Mouse (Mus musculus): ENCODE measurements around the gene Epsti1. TPM values are rescaled to one million over a fixed set of nuclear protein-coding genes. Genes with fewer than 3 reads are reported as not detected.

Epsti1 gene
- polyA plus RNA-seq, 1 experiment from 2014 or later, result 0.19 TPM

GRCm38 (mm10) chr14:77925414-77925813 is 21.4 kb downstream of the Epsti1 start:
- Histone ChIP-seq H3K4me1 (no peaks in the 10 kb centered on the region; the same call in 1 of the 2 replicates), H3K36me3 (no peaks in the 10 kb centered on the region), H3K9me3 (no peaks in the 10 kb centered on the region), H3K27ac (no peak overlapping the region), H3K4me2 (replicated peaks) (no peak overlapping the region), H3K4me3 (no peak overlapping the region), H3K9ac (no peak overlapping the region), H3K27me3 (no peaks in the 10 kb centered on the region)
- 82% methylated on average over 10 of the region's 10 CpGs for WGBS
- ATAC-seq (ENCODE audit: insufficient number of reproducible peaks, insufficient read depth, low FRiP score, low TSS enrichment), result no peak

- no peak for ATAC-seq (ENCODE audit: insufficient number of reproducible peaks, insufficient read depth, low FRiP score, low TSS enrichment)
- Histone ChIP-seq H3K9me3 (no peaks in the 10 kb centered on the region), H3K4me2 (replicated peaks) (no peak overlapping the region), H3K27ac (no peak overlapping the region), H3K4me1 (no peaks in the 10 kb centered on the region; the same call in 1 of the 2 replicates), H3K36me3 (no peaks in the 10 kb centered on the region), H3K27me3 (no peaks in the 10 kb centered on the region), H3K9ac (no peak overlapping the region), H3K4me3 (no peak overlapping the region)
- 36% methylated on average over 3 of the region's 3 CpGs for WGBS
These were observed 22.7 kb downstream of the Epsti1 start for GRCm38 (mm10) chr14:77926718-77927117.

GRCm38 (mm10) chr14:77928021-77928420 is 24.0 kb downstream of the Epsti1 start:
- Histone ChIP-seq H3K4me1 (peaks cover 6% of the 10 kb centered on the region; the same call in 1 of the 2 replicates), H3K4me3 (no peak overlapping the region), H3K36me3 (no peaks in the 10 kb centered on the region), H3K9me3 (no peaks in the 10 kb centered on the region), H3K27ac (no peak overlapping the region), H3K27me3 (no peaks in the 10 kb centered on the region), H3K4me2 (replicated peaks) (no peak overlapping the region), H3K9ac (no peak overlapping the region)
- 44% methylated on average over 6 of the region's 6 CpGs for WGBS
- no peak for ATAC-seq (ENCODE audit: insufficient number of reproducible peaks, insufficient read depth, low FRiP score, low TSS enrichment)

- H3K27ac ChIP-seq, result no peak overlapping the region
- peaks cover 6% of the 10 kb centered on the region; the same call in 1 of the 2 replicates for H3K4me1 ChIP-seq
- H3K4me2 ChIP-seq (replicated peaks), result no peak overlapping the region
- no peak for ATAC-seq (ENCODE audit: insufficient number of reproducible peaks, insufficient read depth, low FRiP score, low TSS enrichment)
- no peaks in the 10 kb centered on the region for H3K27me3 ChIP-seq
- no peak overlapping the region for H3K9ac ChIP-seq
- 78% methylated on average over 5 of the region's 5 CpGs for WGBS
- no peaks in the 10 kb centered on the region for H3K36me3 ChIP-seq
- no peak overlapping the region for H3K4me3 ChIP-seq
- H3K9me3 ChIP-seq, result no peaks in the 10 kb centered on the region
These were observed 24.6 kb downstream of the Epsti1 start for GRCm38 (mm10) chr14:77928653-77929052.

- no peaks in the 10 kb centered on the region for H3K9me3 ChIP-seq
- no peaks in the 10 kb centered on the region for H3K36me3 ChIP-seq
- H3K27me3 ChIP-seq, result no peaks in the 10 kb centered on the region
- no peak overlapping the region for H3K27ac ChIP-seq
- no peak overlapping the region for H3K4me3 ChIP-seq
- peaks cover 6% of the 10 kb centered on the region; the same call in 1 of the 2 replicates for H3K4me1 ChIP-seq
- no peak overlapping the region for H3K9ac ChIP-seq
- ATAC-seq (ENCODE audit: insufficient number of reproducible peaks, insufficient read depth, low FRiP score, low TSS enrichment), result no peak
- WGBS, result 60% methylated on average over 2 of the region's 2 CpGs
- H3K4me2 ChIP-seq (replicated peaks), result no peak overlapping the region
These were observed 25.2 kb downstream of the Epsti1 start for GRCm38 (mm10) chr14:77929139-77929678.

GRCm38 (mm10) chr14:77932150-77933047 is 28.4 kb downstream of the Epsti1 start:
- no peak overlapping the region for H3K27ac ChIP-seq
- 36% methylated on average over 12 of the region's 12 CpGs for WGBS
- ATAC-seq (ENCODE audit: insufficient number of reproducible peaks, insufficient read depth, low FRiP score, low TSS enrichment), result no peak

GRCm38 (mm10) chr14:77933243-77933642 is 29.2 kb downstream of the Epsti1 start:
- no peaks in the 10 kb centered on the region for H3K36me3 ChIP-seq
- no peak overlapping the region for H3K4me3 ChIP-seq
- H3K9me3 ChIP-seq, result no peaks in the 10 kb centered on the region
- peaks cover 6% of the 10 kb centered on the region; the same call in 1 of the 2 replicates for H3K4me1 ChIP-seq
- ATAC-seq (ENCODE audit: insufficient number of reproducible peaks, insufficient read depth, low FRiP score, low TSS enrichment), result no peak
- no peak overlapping the region for H3K4me2 ChIP-seq (replicated peaks)
- no peak overlapping the region for H3K9ac ChIP-seq
- H3K27ac ChIP-seq, result no peak overlapping the region
- no peaks in the 10 kb centered on the region for H3K27me3 ChIP-seq
- WGBS, result 82% methylated on average over 5 of the region's 5 CpGs

More at GRCm38 (mm10) chr14:77932150-77933047, 28.4 kb downstream of the Epsti1 start:
- H3K9me3 ChIP-seq, result no peaks in the 10 kb centered on the region
- H3K4me1 ChIP-seq, result peaks cover 6% of the 10 kb centered on the region; the same call in 1 of the 2 replicates
- H3K9ac ChIP-seq, result no peak overlapping the region
- H3K4me2 ChIP-seq (replicated peaks), result no peak overlapping the region
- no peak overlapping the region for H3K4me3 ChIP-seq
- H3K36me3 ChIP-seq, result no peaks in the 10 kb centered on the region
- no peaks in the 10 kb centered on the region for H3K27me3 ChIP-seq

GRCm38 (mm10) chr14:77934431-77934830 is 30.4 kb downstream of the Epsti1 start:
- no peak overlapping the region for H3K4me2 ChIP-seq (replicated peaks)
- H3K9ac ChIP-seq, result no peak overlapping the region
- no peaks in the 10 kb centered on the region for H3K36me3 ChIP-seq
- no peak overlapping the region for H3K27ac ChIP-seq
- peaks cover 6% of the 10 kb centered on the region; the same call in 1 of the 2 replicates for H3K4me1 ChIP-seq
- no peak overlapping the region for H3K4me3 ChIP-seq
- WGBS, result 84% methylated on average over 3 of the region's 3 CpGs
- no peaks in the 10 kb centered on the region for H3K9me3 ChIP-seq
- no peaks in the 10 kb centered on the region for H3K27me3 ChIP-seq
- no peak for ATAC-seq (ENCODE audit: insufficient number of reproducible peaks, insufficient read depth, low FRiP score, low TSS enrichment)

- Histone ChIP-seq H3K4me1 (no peaks in the 10 kb centered on the region), H3K4me2 (replicated peaks) (no peak overlapping the region), H3K27me3 (no peaks in the 10 kb centered on the region), H3K4me3 (no peak overlapping the region), H3K9ac (no peak overlapping the region), H3K9me3 (no peaks in the 10 kb centered on the region), H3K27ac (no peak overlapping the region), H3K36me3 (no peaks in the 10 kb centered on the region)
- WGBS, result 91% methylated on average over 1 of the region's 1 CpGs
- no peak for ATAC-seq (ENCODE audit: insufficient number of reproducible peaks, insufficient read depth, low FRiP score, low TSS enrichment)
These were observed 37.1 kb downstream of the Epsti1 start for GRCm38 (mm10) chr14:77941105-77941504.

- Histone ChIP-seq H3K27me3 (no peaks in the 10 kb centered on the region), H3K36me3 (no peaks in the 10 kb centered on the region), H3K4me3 (no peak overlapping the region), H3K4me2 (replicated peaks) (no peak overlapping the region), H3K4me1 (no peaks in the 10 kb centered on the region), H3K27ac (no peak overlapping the region), H3K9ac (no peak overlapping the region), H3K9me3 (no peaks in the 10 kb centered on the region)
- WGBS, result 40% methylated on average over 9 of the region's 9 CpGs
- ATAC-seq (ENCODE audit: insufficient number of reproducible peaks, insufficient read depth, low FRiP score, low TSS enrichment), result no peak
These were observed 38.2 kb downstream of the Epsti1 start for GRCm38 (mm10) chr14:77942235-77942634.

GRCm38 (mm10) chr14:77942793-77943558 is 38.9 kb downstream of the Epsti1 start:
- no peaks in the 10 kb centered on the region for H3K4me1 ChIP-seq
- H3K27me3 ChIP-seq, result no peaks in the 10 kb centered on the region
- WGBS, result 73% methylated on average over 15 of the region's 15 CpGs
- H3K27ac ChIP-seq, result no peak overlapping the region
- no peak for ATAC-seq (ENCODE audit: insufficient number of reproducible peaks, insufficient read depth, low FRiP score, low TSS enrichment)
- no peak overlapping the region for H3K4me2 ChIP-seq (replicated peaks)
- H3K9ac ChIP-seq, result no peak overlapping the region
- no peaks in the 10 kb centered on the region for H3K36me3 ChIP-seq
- no peak overlapping the region for H3K4me3 ChIP-seq
- no peaks in the 10 kb centered on the region for H3K9me3 ChIP-seq
